Mouse (Mus musculus): Measurements from ENCODE around the gene Eno2. TPM values are rescaled to one million over a fixed set of nuclear protein-coding genes. Genes with fewer than 3 reads are reported as not detected.

Gene Eno2
- 0.41 TPM for polyA plus RNA-seq (2014; fragmentation: Illumina TruSeq; extraction: RNeasy Lipid Tissue Mini Kit (QIAGEN cat#74804); ENCODE audit: low replicate concordance)

DNA sequence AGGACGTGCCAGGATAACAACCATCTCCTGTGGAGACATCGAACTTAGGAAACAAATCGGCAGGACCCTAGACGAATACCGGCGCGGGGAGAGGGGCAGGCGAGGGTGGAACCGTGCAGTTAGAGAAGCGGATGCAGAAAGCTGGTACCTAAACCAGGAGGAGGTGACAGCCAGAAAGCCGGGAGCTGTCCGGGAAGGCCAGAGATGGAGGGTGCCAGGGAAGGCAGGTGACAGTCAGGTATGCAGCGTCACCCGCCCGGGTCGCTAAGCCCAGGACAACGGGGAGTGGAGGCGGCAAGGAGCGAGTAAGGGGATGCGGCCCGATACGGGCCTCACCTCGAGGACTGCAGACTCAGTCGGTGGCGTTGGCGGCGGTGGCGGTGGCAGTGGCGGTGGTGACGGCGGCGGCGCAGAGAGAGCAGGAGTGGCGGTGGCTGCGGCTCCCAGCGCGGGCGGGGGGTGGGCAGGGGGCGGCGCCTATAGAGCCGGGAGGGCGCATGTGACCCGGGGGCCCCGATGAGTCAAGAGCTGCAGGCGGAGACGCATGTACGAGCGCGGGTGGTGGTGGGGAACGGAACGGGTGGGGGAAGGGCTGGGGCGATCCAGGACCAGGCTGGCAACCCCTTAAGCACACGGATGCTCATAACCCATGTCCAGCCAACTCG is at the start of gene Eno2:
Gene Eno2, minus strand, starts transcription at position 573 of the 665 bp plus-strand sequence.

DNA sequence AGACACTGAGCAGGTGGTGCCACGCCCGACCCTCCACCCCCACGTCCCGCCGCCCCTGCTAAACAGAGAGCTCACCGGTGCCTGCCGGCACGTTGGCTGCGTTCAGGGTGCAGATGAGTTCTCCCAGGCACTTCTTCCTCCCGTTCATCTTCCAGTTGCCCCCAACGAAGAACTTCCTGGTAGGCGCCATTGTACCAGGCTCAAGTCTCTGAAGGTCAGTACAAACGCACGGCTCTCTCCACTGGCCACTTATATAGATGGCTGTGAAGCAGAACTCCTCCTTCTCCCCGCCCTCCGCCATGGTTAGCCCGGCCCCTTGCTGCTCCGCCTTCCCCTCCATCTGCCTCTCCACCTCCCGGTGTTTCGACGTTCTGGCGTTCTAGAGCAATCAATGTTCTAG is 44.5 kb upstream of the Eno2 start, which contains the start of gene Tpi1:
Gene Tpi1, minus strand, starts transcription at position 364 of the 400 bp plus-strand sequence.

DNA sequence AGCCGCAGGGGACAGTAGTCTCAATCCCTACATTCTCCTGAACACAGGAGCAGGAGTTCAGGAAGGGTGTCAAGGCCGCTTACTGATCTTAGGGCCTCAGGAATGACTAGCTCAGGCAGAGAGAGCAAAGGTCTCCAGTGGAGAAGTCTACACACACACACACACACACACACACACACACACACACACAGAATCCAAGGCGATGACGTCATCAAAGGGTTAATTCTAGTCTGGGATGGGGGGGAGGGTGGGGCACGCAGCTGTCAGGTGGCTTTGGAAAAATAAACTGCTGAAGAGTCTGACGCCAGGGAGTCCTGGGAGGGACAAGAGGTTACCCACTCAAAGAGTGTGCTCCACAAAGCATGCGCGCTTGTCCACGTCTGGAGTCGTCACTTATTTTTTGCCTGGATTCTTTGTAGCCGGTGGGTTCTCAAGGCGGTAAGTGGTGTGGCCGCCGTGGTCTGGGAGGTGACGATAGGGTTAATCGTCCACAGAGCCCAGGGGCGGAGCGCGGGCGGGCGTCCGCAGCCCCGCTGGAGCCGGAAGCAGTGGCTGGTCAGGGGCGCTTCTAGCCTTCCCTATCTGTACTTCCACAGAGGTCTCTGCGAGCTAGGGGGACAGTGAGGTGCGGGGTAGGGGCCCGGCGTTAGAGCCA is 39.0 kb upstream of the Eno2 start, which contains the start of gene Spsb2:
Gene Spsb2, plus strand, starts transcription at position 304 of the 655 bp plus-strand sequence.

GRCm38 (mm10) chr6:124779222-124779983 is 9.9 kb upstream of the Eno2 start, which contains the start of gene Lrrc23:
Gene Lrrc23 (minus strand): TSS chr6:124779727.

DNA sequence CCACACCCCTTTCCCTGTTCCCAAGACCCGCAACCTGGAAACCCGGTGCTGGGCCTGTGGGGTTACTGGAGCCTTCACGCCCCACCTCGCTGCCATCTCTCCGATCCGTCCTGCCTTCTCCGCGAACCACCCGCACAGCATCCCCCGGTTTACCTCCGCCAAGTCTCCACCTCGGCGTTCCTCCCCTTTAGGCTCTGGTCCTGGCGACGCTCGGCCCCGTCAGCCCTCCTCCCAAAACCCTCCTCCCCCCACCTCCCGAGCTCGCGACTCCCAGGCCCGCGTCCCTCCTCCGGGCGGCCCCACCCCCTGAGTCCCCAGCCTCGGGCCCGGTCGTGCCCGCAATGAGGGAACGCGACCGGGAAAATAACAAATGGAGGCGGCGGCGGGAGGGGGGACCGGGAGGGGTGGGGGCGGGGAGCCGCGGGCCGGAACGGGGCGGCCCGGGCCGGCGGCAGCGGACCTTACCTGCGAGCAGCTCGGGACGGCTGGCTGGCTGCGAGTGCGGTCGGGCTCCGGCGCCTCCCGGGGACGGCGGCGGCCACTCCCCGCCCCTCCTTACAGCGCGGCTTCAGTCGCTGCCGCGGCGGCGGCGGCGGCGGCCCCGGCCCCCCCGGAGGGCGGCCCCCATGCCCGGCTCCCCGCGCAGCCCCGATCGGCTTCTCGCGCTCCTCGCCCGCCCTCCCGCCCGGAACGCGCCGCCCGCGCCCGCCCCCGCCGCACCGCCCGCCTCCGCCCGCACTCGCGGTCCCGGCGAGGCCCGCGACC is 13.5 kb downstream of the Eno2 start, which contains the start of the genes Gm45234 and Atn1:
Gene Gm45234, minus strand, starts transcription at position 191 of the 765 bp plus-strand sequence.
Gene Atn1, minus strand, starts transcription at position 694 of the 765 bp plus-strand sequence.

DNA sequence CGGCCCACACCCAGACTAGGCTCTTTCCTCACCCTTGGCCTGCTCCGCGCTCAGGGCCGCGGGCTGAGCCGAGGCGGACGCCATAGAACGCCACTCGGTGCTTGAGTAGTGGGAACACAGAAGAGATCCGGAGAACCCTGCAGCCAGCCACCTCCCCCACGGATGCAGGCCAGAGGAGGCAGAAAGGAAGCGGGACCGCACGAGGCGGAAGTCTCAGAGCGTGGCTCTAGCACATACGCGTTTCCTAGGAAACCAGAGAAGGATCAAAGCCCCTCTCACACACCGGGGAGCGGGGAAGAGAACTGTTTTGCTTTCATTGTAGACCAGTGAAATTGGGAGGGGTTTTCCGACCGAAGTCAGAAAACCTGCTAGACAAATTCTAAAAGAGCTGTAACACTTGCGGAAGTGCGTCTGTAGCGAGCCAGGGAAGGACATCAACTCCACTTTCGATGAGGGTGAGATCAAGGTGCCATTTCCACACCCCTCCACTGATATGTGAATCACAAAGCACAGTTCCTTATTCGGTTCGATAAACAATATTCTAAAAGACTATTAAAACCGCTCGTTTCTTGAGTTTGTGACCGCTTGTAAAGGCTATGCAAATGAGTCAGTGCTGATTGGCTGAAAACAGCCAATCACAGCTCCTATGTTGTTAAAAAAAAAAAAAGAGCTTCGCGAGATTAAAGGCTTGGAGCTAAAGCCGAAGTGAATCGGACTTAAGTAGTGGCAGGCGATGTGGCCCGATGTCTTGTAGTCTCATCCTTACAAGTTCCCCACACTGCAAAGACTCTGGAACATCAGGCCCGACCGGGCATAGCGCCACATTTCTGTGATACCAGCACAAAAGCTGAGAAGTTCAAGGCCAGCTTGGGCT is 28.3 kb downstream of the Eno2 start, which contains the start of gene Grcc10:
Gene Grcc10, minus strand, starts transcription at position 487 of the 874 bp plus-strand sequence.

DNA sequence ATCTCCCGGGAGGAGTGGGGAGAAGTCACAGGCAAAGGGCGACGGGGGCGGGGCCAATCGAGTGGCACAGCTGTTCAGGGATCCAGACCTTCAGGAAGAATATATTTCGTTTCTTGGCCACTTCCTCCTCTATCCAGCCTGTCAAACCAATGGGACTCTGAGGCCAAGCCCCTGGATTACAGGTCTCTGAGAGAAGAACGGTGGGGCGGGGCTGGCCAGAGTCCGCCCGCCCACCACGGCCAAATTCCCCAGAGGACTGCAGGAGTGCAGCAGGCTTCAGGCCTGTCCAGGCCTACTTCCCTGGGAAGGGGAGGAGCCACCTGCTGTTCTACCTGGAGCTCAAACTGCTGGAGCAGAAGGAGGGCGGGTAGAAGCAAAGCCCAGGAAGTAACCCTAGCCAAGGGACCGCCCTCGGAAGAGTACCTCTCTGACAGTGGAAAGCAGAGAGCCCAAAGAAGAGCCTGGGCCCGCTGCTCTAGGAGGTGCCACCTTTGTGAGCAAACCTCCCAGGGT is 30.9 kb downstream of the Eno2 start, which contains the start of gene Ptpn6:
Gene Ptpn6, minus strand, starts transcription at position 204 of the 513 bp plus-strand sequence.

DNA sequence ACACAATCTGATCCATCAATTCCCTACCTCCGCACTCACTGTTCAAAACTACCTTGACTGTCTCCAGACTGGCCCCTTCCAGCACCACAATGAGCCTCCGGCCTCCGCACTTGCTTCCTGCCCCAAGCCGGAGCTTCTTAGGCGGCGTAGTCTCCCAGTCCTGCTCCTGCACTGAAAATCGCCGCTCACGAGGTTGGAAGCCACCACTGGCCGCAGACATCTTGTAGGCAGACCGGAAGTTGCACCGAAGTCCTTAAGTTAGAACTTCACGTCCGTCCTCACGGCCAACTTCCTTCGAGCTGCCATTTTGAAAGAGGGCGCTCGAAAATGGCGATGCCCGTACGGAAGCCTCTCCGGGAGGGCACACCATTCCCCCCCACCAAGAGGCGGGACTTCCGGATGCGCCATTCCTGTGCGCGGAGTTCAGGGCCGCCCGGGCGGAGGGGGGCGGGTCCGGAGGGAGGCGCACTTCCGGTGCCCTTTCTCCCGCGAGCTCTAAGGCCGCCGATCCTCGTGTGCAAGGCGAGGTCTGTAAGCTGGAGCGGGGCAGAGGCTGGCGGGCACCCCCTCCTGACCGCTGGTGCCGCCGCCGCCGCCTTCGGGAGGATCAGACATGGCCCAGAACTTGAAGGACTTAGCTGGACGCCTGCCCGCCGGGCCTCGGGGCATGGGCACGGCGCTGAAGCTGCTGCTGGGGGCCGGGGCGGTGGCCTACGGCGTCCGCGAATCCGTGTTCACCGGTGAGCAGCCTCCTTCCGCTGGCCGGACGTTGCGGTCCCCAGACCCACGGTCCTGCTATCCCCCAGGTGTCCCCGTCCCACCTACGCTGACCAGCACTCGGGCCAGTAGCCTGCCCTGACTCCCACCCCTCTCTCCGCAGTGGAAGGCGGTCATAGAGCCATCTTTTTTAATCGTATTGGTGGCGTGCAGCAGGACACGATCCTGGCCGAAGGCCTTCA is 57.4 kb downstream of the Eno2 start, which contains the start of the genes Emg1 and Phb2:
Gene Emg1, minus strand, starts transcription at position 355 of the 959 bp plus-strand sequence.
Gene Phb2, plus strand, starts transcription at position 513 of the 959 bp plus-strand sequence.

Other genes with a start within 250 kb of the Eno2 start
- 34.9 TPM for gene C1s1, start 227.3 kb downstream of the Eno2 start, polyA plus RNA-seq (2014; fragmentation: Illumina TruSeq; extraction: RNeasy Lipid Tissue Mini Kit (QIAGEN cat#74804); ENCODE audit: low replicate concordance)
- not detected for gene C1rb, start 199.4 kb downstream of the Eno2 start, polyA plus RNA-seq (2014; fragmentation: Illumina TruSeq; extraction: RNeasy Lipid Tissue Mini Kit (QIAGEN cat#74804); ENCODE audit: low replicate concordance)
- gene C1s2, start 133.6 kb downstream of the Eno2 start, polyA plus RNA-seq (2014; fragmentation: Illumina TruSeq; extraction: RNeasy Lipid Tissue Mini Kit (QIAGEN cat#74804); ENCODE audit: low replicate concordance): 0.30 TPM
- gene Lpcat3, start 106.6 kb downstream of the Eno2 start, polyA plus RNA-seq (2014; fragmentation: Illumina TruSeq; extraction: RNeasy Lipid Tissue Mini Kit (QIAGEN cat#74804); ENCODE audit: low replicate concordance): 128 TPM
- gene Emg1, start 57.5 kb downstream of the Eno2 start, polyA plus RNA-seq (2014; fragmentation: Illumina TruSeq; extraction: RNeasy Lipid Tissue Mini Kit (QIAGEN cat#74804); ENCODE audit: low replicate concordance): 8.9 TPM
- 27.4 TPM for gene Phb2, start 57.3 kb downstream of the Eno2 start, polyA plus RNA-seq (2014; fragmentation: Illumina TruSeq; extraction: RNeasy Lipid Tissue Mini Kit (QIAGEN cat#74804); ENCODE audit: low replicate concordance)
- 0.89 TPM for gene Ptpn6, start 31.0 kb downstream of the Eno2 start, polyA plus RNA-seq (2014; fragmentation: Illumina TruSeq; extraction: RNeasy Lipid Tissue Mini Kit (QIAGEN cat#74804); ENCODE audit: low replicate concordance)
- gene Grcc10, start 28.3 kb downstream of the Eno2 start, polyA plus RNA-seq (2014; fragmentation: Illumina TruSeq; extraction: RNeasy Lipid Tissue Mini Kit (QIAGEN cat#74804); ENCODE audit: low replicate concordance): 1.6 TPM
- not detected for gene Gm45234, start 13.7 kb downstream of the Eno2 start, polyA plus RNA-seq (2014; fragmentation: Illumina TruSeq; extraction: RNeasy Lipid Tissue Mini Kit (QIAGEN cat#74804); ENCODE audit: low replicate concordance)
- gene Atn1, start 13.1 kb downstream of the Eno2 start, polyA plus RNA-seq (2014; fragmentation: Illumina TruSeq; extraction: RNeasy Lipid Tissue Mini Kit (QIAGEN cat#74804); ENCODE audit: low replicate concordance): 0.41 TPM
- gene Lrrc23, start 10.1 kb upstream of the Eno2 start, polyA plus RNA-seq (2014; fragmentation: Illumina TruSeq; extraction: RNeasy Lipid Tissue Mini Kit (QIAGEN cat#74804); ENCODE audit: low replicate concordance): not detected
- gene Spsb2, start 39.0 kb upstream of the Eno2 start, polyA plus RNA-seq (2014; fragmentation: Illumina TruSeq; extraction: RNeasy Lipid Tissue Mini Kit (QIAGEN cat#74804); ENCODE audit: low replicate concordance): not detected
- 27.8 TPM for gene Tpi1, start 44.6 kb upstream of the Eno2 start, polyA plus RNA-seq (2014; fragmentation: Illumina TruSeq; extraction: RNeasy Lipid Tissue Mini Kit (QIAGEN cat#74804); ENCODE audit: low replicate concordance)
- 12.5 TPM for gene Usp5, start 59.8 kb upstream of the Eno2 start, polyA plus RNA-seq (2014; fragmentation: Illumina TruSeq; extraction: RNeasy Lipid Tissue Mini Kit (QIAGEN cat#74804); ENCODE audit: low replicate concordance)
- gene Cdca3, start 59.9 kb upstream of the Eno2 start, polyA plus RNA-seq (2014; fragmentation: Illumina TruSeq; extraction: RNeasy Lipid Tissue Mini Kit (QIAGEN cat#74804); ENCODE audit: low replicate concordance): 6.3 TPM
- not detected for gene Gnb3, start 70.6 kb upstream of the Eno2 start, polyA plus RNA-seq (2014; fragmentation: Illumina TruSeq; extraction: RNeasy Lipid Tissue Mini Kit (QIAGEN cat#74804); ENCODE audit: low replicate concordance)
- not detected for gene P3h3, start 88.1 kb upstream of the Eno2 start, polyA plus RNA-seq (2014; fragmentation: Illumina TruSeq; extraction: RNeasy Lipid Tissue Mini Kit (QIAGEN cat#74804); ENCODE audit: low replicate concordance)
- gene Gpr162, start 94.3 kb upstream of the Eno2 start, polyA plus RNA-seq (2014; fragmentation: Illumina TruSeq; extraction: RNeasy Lipid Tissue Mini Kit (QIAGEN cat#74804); ENCODE audit: low replicate concordance): not detected
- gene Cd4, start 118.5 kb upstream of the Eno2 start, polyA plus RNA-seq (2014; fragmentation: Illumina TruSeq; extraction: RNeasy Lipid Tissue Mini Kit (QIAGEN cat#74804); ENCODE audit: low replicate concordance): 2.6 TPM
- not detected for gene Lag3, start 142.0 kb upstream of the Eno2 start, polyA plus RNA-seq (2014; fragmentation: Illumina TruSeq; extraction: RNeasy Lipid Tissue Mini Kit (QIAGEN cat#74804); ENCODE audit: low replicate concordance)
- 75.4 TPM for gene Ptms, start 150.4 kb upstream of the Eno2 start, polyA plus RNA-seq (2014; fragmentation: Illumina TruSeq; extraction: RNeasy Lipid Tissue Mini Kit (QIAGEN cat#74804); ENCODE audit: low replicate concordance)
- gene Mlf2, start 161.7 kb upstream of the Eno2 start, polyA plus RNA-seq (2014; fragmentation: Illumina TruSeq; extraction: RNeasy Lipid Tissue Mini Kit (QIAGEN cat#74804); ENCODE audit: low replicate concordance): 12.7 TPM
- gene Cops7a, start 195.9 kb upstream of the Eno2 start, polyA plus RNA-seq (2014; fragmentation: Illumina TruSeq; extraction: RNeasy Lipid Tissue Mini Kit (QIAGEN cat#74804); ENCODE audit: low replicate concordance): 17.0 TPM
- 0.33 TPM for gene Pianp, start 227.0 kb upstream of the Eno2 start, polyA plus RNA-seq (2014; fragmentation: Illumina TruSeq; extraction: RNeasy Lipid Tissue Mini Kit (QIAGEN cat#74804); ENCODE audit: low replicate concordance)
- 12.7 TPM for gene Zfp384, start 239.5 kb upstream of the Eno2 start, polyA plus RNA-seq (2014; fragmentation: Illumina TruSeq; extraction: RNeasy Lipid Tissue Mini Kit (QIAGEN cat#74804); ENCODE audit: low replicate concordance)